Mouse (Mus musculus): ENCODE measurements around the gene Cd247.

GRCm38 (mm10) chr1:165755194-165755593, 33.3 kb upstream of the Cd247 start:
- TF ChIP-seq CTCF (IDR thresholded peaks at IDR 0.05; ENCODE audit: low read depth) (no peak), EP300 (IDR thresholded peaks at IDR 0.05; ENCODE audit: low read depth) (no peak)

All from liver, embryonic 14.5 days (tissue).